Comparison of ENCODE assay signal across 1 mouse cellular context in genomic region chr6:113395501-113395900, GRCm38 (mm10).
TF ChIP-seq lines count a peak whose summit lies in the region.

No protein-coding gene starts in this region.

TF ChIP-seq in MEL, 35 proteins besides CTCF, POLR2A, EP300 and RAD21:
- TF ChIP-seq KAT2A (conservative IDR thresholded peaks at IDR 0.05; ENCODE audit: low read depth, low read length) = no peak
- TF ChIP-seq SMC3 (IDR thresholded peaks at IDR 0.05; ENCODE audit: low read depth, low read length) = peak; percentile 52
